Mouse (Mus musculus) thymus, postnatal 4 days (tissue): ENCODE results near the gene Scarb2.
"Not testable (repeated sequence)": the region's sequence is repeated elsewhere in the genome, so short reads cannot be mapped to it uniquely, and the experiment has no call there.

ENCODE experiments used
- DNase-seq: peaks from one replicate; pipeline ENCODE4 v3.0.0; 2021

The Scarb2 gene

DNA sequence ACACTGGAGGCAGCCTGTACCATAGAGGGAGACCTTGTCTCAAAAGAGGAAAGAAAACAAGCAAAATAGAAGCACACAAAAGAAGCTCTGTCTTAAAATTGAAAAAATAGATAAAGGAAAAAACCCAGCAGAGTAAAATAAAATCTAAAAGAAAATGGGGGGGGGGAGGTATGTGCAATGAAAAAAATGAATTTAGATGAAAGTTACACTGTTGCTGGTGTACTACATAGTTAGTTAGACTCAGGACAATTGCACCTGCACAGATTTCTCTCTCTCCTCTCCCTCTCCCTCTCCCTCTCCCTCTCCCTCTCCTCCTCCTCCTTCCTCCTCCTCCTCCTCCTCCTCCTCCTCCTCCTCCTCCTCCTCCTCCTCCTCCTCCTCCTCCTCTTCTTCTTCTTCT is at the start of gene Scarb2:
Scarb2 (minus strand) TSS at position 101 of the 400 bp plus-strand sequence.
- DNase-seq, result no peak

DNA sequence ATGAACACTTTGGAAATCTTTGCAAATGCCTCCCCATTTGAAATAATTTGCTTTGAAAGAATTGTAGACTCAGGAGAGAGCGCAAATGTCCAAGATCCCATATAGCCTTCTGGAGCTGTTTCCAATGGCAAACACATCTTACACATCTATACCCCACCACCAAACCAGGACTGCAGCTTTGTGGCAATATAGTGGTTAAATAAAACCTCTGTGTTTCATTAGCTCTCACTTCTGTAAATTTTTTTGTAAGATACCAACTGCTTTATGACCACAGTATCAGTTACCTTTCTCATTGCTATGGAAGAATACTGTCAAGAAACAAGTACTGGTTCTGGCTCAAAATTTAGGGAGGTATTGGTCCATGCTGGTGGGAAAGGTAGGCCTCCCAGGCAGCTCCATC is 49.3 kb upstream of the Scarb2 start:
- DNase-seq, result no peak

DNA sequence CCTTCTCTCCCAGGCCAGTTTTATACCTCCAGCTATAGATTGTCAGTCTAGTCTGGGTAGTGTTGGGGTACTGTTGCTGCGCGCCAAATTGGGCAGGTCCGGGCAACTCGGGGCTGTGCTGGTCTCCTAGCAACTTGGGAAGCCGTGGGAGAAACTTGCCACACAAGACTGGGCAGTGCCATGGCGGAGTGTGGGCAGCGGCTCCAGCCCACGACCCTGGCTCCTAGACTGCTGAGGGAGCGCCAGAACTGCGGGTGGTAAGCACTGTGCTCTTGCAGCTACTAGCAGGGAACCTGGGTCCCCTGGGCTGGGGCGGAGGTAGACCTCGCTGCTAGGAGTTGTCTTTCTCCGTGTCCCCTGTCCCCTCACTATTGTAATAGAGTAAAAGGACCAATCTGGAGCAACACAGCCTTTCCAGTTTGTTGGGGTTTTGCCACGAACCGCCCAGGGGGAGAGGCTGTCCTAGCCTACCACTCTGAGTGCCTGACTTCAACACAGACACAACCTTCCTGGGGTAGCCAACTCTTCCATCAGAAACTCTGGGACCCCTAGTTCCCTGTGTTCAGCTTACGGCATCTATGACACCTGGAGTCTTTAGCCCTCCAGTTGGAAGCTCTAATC is 48.4 kb upstream of the Scarb2 start, which contains the start of gene Fam47e:
Fam47e (plus strand) TSS at position 179 of the 621 bp plus-strand sequence.
- no peak for DNase-seq

DNA sequence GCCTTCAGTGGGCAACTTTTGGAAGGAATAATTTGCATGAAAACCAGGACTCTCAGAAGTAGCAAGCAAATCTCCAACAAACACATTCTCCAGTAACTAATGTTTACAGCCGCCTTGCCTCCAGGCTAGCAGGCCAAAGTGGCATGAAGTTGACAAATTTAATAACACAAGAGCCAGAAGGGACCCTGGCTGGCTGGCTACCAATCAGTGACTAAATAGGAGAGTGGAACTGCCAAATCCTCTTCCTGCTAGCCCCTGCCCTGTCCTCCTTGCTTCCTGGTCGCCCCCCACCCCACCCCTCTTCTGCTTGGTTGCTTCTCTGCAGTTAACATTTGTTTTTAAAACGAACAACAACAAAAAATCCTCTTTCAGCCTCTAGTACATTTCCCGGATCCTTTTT is 47.8 kb upstream of the Scarb2 start:
- no peak for DNase-seq

DNA sequence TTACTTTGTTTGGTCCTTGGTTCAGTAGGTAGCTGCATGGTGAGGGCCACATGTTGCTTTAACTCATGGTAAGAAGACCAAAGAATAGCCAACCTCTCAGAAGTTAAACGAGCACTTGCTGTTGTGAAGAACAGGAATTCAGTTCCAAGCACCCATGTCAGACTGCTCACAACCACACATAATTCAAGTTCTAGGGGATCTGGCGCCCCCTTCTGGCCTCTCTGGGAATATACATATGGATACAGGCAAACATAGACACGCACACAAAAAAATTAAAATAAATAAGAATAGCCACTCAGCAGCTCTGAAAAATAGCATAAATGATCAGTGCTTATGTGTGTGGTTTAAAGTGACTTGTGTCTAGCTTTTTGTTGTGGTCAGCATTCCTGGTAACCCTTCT is 47.3 kb upstream of the Scarb2 start:
- DNase-seq, result peak; percentile 55

DNA sequence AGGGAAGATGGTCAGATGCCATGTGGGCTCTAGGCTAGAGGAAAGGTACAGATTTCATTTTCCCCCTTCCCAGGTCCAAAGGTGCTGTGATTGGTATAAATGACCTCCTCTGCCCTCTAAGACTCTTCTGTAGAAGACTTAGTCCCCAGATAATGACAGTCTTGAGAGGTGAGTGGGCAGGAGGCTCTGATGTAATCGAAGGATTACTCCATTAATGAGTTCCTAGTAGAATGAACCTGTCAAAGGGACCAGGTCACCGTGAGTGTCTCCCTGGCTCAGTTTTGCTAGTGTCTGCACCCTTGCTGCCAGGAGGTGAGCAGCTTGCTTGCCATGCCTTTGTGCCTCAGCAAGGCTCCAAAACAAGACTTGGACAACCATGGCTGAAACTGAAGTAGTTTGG is 46.0 kb upstream of the Scarb2 start:
- DNase-seq, result no peak

DNA sequence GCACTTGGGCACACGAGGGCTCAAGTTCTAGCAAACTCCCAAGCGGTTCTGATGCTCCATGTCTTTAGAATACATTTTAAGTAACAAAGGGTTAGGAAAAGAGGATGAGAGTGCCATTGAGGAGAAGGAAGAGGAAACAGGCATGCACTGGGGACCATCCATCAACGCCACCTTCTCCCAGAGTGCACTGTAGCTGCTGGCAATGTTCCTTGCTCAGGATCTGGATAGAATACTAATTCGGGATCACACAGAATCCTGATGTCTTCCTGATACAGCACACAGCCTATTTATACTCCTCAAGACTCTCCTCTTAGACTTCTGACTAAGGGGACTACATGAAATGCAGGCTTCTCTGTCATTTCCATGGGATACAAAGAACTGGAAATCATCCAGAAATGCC is 33.1 kb upstream of the Scarb2 start:
- DNase-seq, result no peak

DNA sequence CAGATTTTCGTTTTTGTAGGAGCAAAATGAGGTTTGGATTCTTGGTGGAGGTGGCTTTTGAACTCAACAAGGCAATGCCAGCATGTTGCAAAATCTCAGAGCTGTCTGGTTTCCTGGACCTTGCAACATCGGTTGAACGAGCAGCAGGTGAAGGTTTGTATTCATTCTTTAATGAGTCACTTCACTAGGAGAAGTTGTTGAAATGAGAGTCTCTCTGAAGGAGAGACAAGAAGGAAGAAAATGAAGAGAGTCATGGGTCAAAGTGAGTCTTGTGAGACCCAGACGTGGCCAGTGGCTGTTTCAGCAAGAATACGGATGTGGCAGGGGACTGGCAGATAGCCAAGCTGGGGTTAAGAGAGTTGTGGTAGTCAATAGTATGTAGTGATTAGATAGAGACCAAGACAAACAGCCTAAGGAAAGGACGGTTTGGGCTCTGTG is 18.2 kb upstream of the Scarb2 start:
- DNase-seq, result no peak

DNA sequence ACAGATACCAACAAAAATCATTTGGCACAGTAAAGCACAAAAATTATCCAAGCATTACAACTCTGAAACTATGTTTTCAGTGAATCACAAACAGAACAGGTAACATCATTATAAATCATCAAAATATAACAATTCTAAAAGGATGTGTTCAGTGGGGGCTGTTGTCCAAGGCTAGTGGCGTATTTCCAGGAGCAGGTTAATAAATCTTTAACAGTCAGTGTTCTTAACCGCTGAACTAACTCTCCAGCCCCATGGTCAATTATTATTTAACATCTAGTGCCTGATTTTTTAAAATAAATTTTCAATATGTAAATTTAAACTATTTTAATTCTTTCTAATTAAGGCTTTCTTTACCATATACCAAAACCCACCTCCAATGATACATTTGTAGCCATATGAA is 14.5 kb upstream of the Scarb2 start:
- DNase-seq, result not testable (repeated sequence)

DNA sequence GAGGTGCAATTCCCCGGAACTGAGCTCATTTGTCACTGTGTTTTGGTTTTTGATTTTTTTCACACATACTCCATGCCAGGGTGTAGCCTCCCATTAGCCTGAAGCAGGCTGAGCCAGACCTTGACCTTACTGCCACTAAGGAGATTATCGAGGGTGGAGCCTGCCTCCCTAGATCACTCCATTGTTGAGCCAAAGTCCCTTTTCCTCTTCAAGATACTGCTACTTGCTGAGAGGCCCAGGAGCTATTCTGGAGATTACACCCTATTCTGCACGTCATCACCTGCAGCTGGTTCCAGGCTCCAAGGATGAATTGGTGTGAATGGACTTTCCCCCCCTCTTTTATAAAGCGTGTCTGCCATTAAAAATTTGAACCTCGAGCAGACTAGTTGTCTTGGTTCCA is 5.4 kb upstream of the Scarb2 start:
- no peak for DNase-seq

DNA sequence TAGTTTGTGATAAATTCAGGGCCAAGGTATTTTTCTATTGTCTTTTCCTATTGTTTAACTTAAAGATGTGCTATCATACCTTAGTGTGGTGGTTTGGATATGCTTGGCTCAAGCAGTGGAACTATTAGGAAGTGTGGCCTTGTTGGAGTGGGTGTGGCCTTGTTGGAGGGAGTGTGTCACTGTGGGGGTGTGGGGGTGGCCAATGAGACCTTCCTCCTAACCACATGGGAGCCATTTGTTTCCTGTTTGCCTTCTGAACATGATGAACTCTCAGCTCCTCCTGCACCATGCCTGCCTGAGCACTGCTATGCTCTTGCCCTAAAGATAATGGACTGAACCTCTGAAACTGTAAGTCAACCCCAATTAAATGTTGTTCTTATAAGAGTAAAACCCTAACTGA is 4.6 kb upstream of the Scarb2 start:
- no peak for DNase-seq

DNA sequence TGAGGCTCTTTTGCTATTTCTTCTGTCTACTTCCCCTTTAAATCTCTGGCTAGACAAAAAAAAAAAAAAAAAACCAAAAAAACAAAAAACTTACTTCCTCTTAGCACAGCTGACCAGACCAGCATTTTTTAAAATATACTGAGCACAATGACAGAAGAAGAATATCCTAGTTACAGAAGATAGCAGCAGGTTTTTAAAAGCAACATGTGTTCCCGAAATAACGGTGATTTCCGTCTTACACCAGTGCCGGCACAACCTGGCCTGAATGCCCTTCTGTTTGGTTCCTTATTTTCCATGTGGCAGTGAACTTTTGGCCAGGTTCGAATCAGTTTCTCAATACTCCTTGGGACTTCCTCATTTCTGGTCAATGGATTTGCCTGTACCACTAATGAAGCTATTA is 2.2 kb upstream of the Scarb2 start:
- no peak for DNase-seq

DNA sequence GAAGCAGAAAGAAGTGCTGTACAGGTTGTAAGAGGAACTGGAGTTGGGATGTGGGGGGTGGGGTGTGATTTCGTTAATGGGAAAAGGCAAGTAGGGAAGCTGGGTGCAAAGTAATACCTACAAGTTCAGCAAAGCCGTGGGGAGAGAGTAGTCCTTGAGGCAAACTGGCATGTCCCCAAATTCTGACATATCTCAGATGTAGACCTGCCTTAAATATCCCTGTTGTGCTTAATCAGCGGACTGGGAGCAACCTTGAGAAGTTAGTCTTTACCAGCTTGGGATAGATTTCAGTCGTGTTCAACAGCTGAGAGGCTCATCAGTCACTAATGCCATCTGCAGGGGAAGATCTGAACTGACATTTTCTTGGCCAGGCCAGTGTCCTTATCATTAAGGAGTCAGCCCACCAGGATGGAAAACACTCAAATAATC is 318 bp downstream of the Scarb2 start:
- DNase-seq, result peak; percentile 52

DNA sequence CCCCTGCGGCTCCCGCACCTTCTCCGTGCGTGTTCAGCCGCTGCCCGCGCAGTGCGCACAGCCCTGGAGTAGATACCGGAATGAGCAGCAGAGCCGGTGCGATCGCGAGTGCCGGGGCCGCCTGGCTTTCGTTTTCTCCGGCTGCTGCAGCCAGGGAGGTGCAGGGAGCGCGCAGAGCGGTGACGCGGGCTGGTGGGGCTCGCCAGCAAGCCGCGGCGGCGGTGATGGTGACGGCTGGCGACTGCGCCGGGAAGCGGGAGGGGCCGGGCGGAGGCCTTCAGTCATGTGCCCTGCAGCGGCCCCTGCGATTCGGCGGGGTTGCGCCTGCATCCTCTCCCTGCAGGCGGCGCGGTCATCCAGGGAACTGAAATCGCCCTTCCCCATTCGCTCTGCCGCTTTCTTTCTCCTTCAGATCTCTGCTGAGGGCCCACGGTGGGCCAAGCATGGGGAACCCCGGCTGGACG is 1.2 kb downstream of the Scarb2 start:
- peak; percentile 92 for DNase-seq

DNA sequence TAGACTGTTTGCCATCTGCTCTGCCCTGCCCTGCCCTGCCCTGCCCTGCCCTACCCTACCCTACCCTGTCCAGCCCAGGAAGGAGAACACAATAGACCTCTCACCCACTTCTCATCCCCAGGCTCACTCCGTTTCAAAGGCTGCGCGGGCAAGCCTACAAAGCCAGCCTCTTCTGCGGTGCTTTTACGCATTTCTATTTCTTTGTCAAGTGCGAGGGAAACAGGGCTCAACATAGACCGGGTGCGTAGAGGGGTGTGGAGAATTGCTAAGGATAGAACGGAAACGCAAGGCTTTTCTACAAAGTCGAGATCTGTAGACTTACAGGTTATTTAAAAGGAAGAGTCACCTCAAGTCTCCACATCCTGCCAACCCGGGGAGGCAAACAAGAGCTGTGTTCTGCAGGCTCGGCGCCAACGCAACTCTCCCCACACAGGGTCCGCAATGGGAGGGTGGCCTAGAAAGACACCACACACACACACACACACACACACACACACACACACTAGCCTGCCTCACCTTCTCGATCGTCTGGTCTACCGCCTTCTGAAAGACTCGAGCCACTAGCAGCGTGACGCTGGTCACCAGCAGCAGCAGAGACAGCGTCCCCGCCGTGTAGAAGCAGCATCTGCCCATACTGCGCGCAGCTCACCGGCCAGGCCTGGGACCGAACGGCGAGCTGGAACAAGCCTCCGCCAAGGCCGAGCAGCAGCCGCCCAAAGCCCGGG is 1.8 kb downstream of the Scarb2 start:
- peak; percentile 79 for DNase-seq

DNA sequence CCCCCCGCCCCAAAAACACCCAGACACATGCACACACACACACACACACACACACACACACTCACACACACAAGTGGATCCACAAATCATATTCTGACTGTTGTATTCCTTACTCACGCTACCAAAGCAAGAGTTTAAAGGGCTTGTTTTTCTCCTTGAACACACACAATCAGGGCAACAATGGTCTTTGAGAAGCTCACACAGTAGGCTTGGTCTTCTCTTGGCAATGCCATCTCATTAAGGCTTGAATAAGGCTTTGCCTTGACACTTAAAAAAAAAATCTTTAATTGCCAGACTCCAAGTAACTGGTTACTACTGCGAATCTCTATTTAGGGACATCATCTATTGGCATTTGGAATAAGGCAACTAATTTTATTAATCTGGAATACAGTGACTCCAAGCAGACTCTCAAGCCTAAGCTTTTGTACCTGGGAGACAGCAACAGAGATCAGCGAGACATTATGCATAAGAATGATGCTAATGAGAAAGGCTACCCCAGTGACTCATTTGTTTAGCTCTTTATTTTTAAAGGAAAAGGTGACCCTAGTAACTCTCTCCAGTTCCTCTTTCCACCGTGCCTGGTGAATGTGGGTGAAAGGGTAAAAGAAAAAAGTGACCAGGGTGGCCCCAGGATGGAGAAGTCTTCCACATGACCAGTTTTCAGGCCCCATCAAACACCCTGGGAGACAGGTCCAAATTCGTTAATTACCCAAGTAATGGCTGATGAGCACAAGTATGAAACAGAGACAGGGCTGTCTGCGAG is 2.6 kb downstream of the Scarb2 start:
- no peak for DNase-seq

DNA sequence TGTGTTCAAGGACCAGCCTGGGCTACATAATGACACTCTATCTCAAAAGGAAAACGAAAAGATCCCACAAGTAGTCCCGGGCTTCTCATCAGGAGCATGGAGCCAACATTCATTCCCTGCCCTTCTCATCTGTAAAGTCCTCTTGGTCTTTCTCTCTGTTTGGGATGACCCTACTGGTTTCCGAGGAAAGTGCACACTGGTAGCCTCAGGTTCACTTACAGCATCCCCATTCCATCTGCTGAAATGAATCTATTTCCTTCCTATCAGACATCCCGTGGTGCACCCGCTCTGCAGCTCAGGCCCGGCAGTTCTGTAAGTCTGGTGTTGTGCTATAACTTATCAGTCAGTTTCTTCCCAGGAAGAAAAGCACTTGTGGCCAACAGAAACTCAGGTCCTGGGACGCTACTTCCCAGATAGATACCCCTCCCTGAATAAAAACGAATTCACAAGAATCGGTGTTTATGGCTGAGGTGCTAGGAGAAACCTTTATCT is 3.2 kb downstream of the Scarb2 start:
- DNase-seq, result peak; percentile 51

DNA sequence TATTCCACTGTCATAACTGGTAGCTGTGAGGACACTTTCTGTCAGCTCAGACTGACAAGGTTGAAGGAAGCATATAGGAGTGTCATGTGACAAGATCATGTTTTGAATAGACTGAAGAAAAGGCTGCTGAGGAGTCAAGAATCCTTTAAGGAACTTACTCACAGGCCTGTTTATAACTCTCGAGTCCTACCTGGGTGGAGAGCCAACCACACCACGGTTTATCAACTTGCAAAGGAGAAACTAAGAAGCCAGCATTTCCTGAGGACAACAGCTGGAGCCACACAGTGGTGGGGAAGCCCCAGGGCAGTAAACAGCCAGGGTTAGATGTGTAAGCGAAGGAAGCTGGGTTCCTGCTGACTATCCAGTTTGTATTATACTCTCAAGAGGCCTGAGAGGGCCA is 7.3 kb downstream of the Scarb2 start:
- DNase-seq, result peak; percentile 50

DNA sequence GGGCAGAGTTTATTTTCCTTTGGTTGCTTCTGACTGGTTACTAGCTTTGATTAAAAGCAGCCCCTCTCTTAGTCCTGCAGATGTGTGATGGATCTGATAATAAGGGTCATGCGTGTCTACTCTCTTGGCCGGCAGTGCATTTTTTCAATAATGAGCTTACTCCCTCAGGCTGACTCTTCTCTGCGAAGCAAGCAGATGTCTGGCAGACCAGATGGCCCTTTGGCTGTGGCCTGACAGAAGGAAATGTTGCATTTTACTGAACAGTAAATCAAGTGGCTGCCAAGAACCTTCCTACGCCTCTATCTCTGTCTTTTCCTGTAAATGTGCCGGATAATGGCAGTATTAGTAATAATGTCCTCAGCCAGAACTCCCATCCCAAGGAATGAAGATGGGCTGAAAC is 8.0 kb downstream of the Scarb2 start:
- no peak for DNase-seq

DNA sequence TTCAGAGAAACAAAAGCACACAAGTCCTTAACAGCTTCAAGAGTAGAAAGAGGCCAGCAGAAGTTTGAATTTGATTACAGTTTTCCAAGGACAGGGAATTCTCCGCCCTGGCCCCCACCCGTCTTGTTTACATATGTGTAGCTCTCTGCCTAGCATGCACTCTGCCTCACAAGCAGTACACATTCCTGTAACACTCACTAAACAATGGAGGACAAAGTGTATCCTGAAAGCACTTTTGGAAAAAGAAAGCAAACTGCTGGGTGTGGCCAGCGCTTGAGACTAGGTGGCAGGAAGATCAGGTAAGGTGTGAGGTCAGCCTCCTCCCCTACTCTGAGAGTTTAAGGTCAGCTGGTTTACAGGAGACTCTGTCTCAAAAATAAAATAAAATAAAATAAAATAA is 8.4 kb downstream of the Scarb2 start:
- no peak for DNase-seq

DNA sequence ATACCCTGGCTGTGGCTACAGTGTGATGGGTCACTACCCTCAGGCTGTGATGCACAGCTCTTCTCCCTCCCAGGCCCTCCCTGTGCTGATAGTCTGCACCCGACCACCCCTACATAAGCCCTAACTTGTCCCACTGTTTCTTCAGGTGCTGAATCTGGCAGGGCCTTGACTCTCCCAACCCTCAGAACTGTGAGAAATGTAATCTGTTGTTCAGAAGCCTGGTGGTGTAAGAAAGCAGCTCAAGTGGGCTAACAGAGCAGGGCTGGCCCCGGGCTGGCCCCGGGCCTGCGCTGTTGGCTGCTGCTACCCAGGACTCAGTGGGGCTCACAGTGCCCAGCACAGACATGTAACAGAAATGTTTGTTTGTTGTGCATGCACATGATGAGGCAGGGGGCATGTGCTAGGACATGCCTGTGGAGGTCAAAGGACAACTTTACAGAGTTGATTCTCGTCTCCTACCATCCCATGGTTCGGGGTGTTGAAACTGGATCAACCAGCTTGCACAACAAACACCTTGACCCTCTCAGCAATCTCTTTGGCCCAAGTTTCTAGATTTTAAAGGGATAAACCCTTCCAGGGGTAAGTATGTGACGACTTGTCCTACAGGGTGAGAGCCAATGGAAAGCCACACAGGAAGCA is 10.7 kb downstream of the Scarb2 start:
- DNase-seq, result no peak

DNA sequence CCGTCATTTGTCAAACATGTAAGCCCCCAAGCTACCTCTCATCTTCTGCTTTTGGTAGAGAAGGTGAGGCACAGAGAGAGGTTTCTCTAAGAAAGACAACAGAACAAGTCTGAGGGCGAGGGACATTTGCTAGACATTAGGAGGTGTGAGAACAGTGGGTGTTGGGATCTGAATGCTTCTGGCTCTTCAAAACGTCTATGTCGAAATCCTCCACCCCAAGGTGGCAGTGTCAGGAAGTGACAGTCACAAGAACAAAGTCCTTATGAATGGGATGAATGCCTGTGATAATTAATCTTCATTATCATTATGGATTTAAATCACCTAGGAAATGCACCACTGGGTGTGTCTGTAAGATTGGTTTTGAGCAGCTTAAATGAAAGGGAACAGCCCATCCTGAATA is 11.3 kb downstream of the Scarb2 start:
- DNase-seq, result peak; percentile 54

DNA sequence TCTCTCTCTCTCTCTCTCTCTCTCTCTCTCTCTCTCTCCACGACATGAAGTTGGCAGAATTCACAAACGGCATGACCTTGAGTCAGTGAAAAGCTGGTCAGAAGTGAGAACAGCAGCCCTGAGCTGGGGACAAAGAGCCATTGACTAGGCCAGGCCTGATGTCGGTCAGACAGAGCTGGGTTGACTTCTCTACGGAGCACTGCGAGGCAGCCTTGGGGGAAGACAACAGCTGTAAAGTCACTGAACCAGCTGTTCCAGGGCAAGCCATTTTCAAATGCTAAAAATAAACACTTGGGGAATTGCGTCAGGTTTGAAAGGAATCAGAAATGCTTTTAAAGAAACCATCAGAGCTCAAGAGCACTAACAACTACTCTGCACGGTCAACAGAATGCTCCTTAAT is 13.2 kb downstream of the Scarb2 start:
- DNase-seq, result peak; percentile 32
